Mouse (Mus musculus) liver, embryonic 13.5 days (tissue): ENCODE measurements at regions not wholly inside any gene's neighbourhood (a gene's known extent, or its start where the extent isn't known, plus 50 kb on each side); places are given as distances from the start of the nearest gene placed in this dataset.

Source experiments
- ATAC-seq: fragments of 200-750 bp; cut with Nextera tagmentation; 2 replicates; pipeline ENCODE4 v1.8.0; 2017; ENCODE audit warnings: low read depth, mild to moderate bottlenecking, moderate number of reproducible peaks, moderate library complexity
- DNase-seq: peaks from one replicate; pipeline ENCODE4 v3.0.0; 2022
- H3K27ac ChIP-seq: fragments of 300-500 bp; sonication (generic); 2 replicates; pipeline ENCODE4 v1.5.1; 2015; ENCODE audit warnings: moderate library complexity, mild to moderate bottlenecking, inconsistent platforms
- H3K27me3 ChIP-seq: fragments of 300-500 bp; sonication (generic); 2 replicates; pipeline ENCODE4 v1.6.1; 2015; ENCODE audit warnings: mild to moderate bottlenecking, inconsistent platforms
- H3K36me3 ChIP-seq: fragments of 300-500 bp; sonication (generic); 2 replicates; pipeline ENCODE4 v1.6.1; 2015; ENCODE audit warnings: mild to moderate bottlenecking, inconsistent platforms
- H3K4me1 ChIP-seq: fragments of 300-500 bp; sonication (generic); replicated peaks from 2 replicates; pipeline ENCODE4 v1.6.1; 2015; ENCODE audit warnings: inconsistent platforms
- H3K4me2 ChIP-seq: fragments of 300-500 bp; sonication (generic); 2 replicates; pipeline ENCODE4 v1.6.1; 2015; ENCODE audit warnings: inconsistent platforms, mild to moderate bottlenecking, moderate library complexity
- H3K4me3 ChIP-seq: fragments of 300-500 bp; sonication (generic); replicated peaks from 2 replicates; pipeline ENCODE4 v1.5.1; 2015; ENCODE audit warnings: mild to moderate bottlenecking, inconsistent platforms
- H3K9ac ChIP-seq: fragments of 300-500 bp; sonication (generic); 2 replicates; pipeline ENCODE4 v1.6.1; 2015; ENCODE audit warnings: mild to moderate bottlenecking, inconsistent platforms
- H3K9me3 ChIP-seq: fragments of 300-500 bp; sonication (generic); replicated peaks from 2 replicates; pipeline ENCODE4 v1.6.1; 2016; ENCODE audit warnings: inconsistent platforms
- WGBS: fragments of 180-500 bp; shearing (Covaris S2); methylation state at CpG from one replicate; pipeline ENCODE4 v1.1.7; 2015; ENCODE audit not compliant: insufficient replicate concordance; 5-methylcytosine and 5-hydroxymethylcytosine counted together

DNA sequence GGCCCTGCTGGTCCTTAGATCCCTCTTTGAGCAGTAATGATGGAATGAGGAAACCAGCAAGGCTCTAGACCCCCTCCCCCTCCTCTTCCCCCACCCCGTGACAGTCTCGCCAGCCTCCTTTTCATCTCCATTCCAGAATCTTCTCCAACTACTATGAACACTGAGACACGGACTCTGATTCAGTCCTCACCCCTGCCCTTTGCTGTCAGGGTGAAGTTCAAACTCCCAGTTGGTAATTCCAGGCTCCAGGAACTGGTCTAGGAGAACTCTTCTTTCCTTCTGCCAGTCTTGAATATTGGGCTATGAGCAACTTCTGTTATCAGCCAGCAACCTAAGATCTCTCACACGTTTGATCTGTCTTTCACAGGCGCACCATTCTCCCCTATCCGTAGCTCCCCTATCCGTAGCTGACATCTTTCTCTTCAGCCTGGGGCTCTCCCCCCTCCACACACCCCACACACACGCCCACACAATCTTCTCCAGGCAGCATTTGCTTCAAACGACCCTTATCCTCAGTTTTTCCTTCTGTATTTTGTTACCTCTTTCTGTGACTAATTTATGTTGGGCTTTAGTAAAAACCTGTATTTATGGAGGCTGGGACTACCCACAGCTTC lies 128.6 kb upstream of the Rreb1 start:
- Histone ChIP-seq H3K36me3 (no peaks in the 10 kb centered on the region), H3K27ac (no peak overlapping the region), H3K4me2 (no peak overlapping the region), H3K4me3 (no peak overlapping the region), H3K9ac (no peak overlapping the region), H3K9me3 (no peaks in the 10 kb centered on the region), H3K4me1 (peaks cover 27% of the 10 kb centered on the region), H3K27me3 (no peaks in the 10 kb centered on the region)
- WGBS: 29% methylated on average over 9 of the region's 9 CpGs
- ATAC-seq: peak; percentile 78
- peak; percentile 25 for DNase-seq

DNA sequence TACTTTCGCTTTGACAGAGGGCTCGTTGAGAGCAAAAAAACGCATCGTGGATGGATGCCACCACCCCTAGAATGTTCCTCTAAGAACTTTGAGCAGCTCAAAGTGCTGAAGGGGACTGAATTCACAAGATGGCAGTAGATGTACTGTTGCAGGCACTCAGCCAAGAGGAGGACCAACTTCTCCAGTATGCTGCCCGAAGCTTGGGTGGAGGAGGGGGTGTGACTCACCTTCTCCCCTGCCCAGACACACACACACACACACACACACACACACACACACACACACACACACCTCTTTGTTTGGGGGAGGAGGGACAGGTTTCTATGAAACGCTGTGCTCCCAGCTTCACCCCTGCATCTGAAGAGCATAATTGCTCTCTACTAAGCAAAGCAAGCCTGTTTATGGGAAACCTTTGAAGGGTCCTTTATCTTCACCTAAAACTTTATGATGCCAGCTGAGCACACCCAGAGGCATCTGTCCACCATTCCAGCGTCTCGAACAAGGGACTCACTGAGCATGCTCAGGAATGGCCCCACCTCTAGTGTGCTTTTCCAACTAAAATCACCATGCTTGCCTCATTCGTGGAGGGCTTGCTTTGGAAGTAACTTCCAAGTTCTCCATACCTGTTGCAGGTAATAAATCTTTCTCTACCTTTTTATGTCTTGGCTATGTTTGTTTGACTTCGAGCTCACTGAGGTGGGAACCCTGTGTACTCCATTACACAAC lies 126.8 kb upstream of the Rreb1 start:
- Histone ChIP-seq H3K36me3 (no peaks in the 10 kb centered on the region), H3K4me1 (peaks cover 27% of the 10 kb centered on the region), H3K27ac (no peak overlapping the region), H3K4me3 (no peak overlapping the region), H3K9ac (no peak overlapping the region), H3K4me2 (no peak overlapping the region), H3K27me3 (no peaks in the 10 kb centered on the region), H3K9me3 (no peaks in the 10 kb centered on the region)
- DNase-seq: no peak
- 69% methylated on average over 10 of the region's 10 CpGs for WGBS
- no peak for ATAC-seq

GRCm38 (mm10) chr13:37654651-37655050 lies 123.5 kb upstream of the Rreb1 start:
- Histone ChIP-seq H3K27me3 (no peaks in the 10 kb centered on the region), H3K4me2 (no peak overlapping the region), H3K9ac (no peak overlapping the region), H3K36me3 (no peaks in the 10 kb centered on the region), H3K4me1 (peaks cover 20% of the 10 kb centered on the region), H3K27ac (no peak overlapping the region), H3K9me3 (no peaks in the 10 kb centered on the region), H3K4me3 (no peak overlapping the region)
- DNase-seq (no peak), ATAC-seq (no peak)
- WGBS: 36% methylated on average over 5 of the region's 5 CpGs

DNA sequence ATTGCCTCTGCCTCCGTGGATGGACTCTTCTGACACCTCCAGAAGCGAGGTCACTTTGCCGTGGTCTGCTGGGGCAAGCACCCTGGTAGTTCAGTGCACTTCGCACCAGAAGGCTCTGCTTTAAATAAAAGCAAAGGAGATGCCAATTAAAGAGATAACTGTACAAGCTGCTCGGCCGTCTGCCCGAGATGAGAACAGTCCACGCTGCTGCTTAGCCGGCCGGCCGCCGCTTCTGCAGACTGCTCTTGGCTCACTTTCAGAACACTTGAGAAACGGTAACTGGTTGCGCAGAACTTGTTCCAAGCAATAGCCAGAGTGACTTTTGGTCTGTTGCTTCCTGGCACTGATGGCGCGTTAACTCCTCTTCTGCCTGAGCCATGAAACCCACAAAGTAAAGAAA lies 121.0 kb upstream of the Rreb1 start:
- Histone ChIP-seq H3K4me3 (no peak overlapping the region), H3K27me3 (no peaks in the 10 kb centered on the region), H3K27ac (no peak overlapping the region; the same call in 1 of the 2 replicates), H3K4me2 (no peak overlapping the region), H3K9me3 (no peaks in the 10 kb centered on the region), H3K4me1 (peaks cover 7% of the 10 kb centered on the region; the same call in 1 of the 2 replicates), H3K36me3 (no peaks in the 10 kb centered on the region), H3K9ac (no peak overlapping the region)
- ATAC-seq: no peak
- WGBS: 53% methylated on average over 16 of the region's 16 CpGs
- DNase-seq: no peak

GRCm38 (mm10) chr13:37658034-37658433 lies 120.2 kb upstream of the Rreb1 start:
- Histone ChIP-seq H3K9ac (no peak overlapping the region), H3K4me2 (no peak overlapping the region), H3K36me3 (no peaks in the 10 kb centered on the region), H3K4me1 (peaks cover 7% of the 10 kb centered on the region; the same call in 1 of the 2 replicates), H3K27me3 (no peaks in the 10 kb centered on the region), H3K9me3 (no peaks in the 10 kb centered on the region), H3K4me3 (no peak overlapping the region), H3K27ac (no peak overlapping the region)
- 8% methylated on average over 2 of the region's 2 CpGs for WGBS
- ATAC-seq (no peak), DNase-seq (no peak)

GRCm38 (mm10) chr13:37658519-37658918 lies 119.7 kb upstream of the Rreb1 start:
- no peak overlapping the region for H3K4me2 ChIP-seq
- H3K27me3 ChIP-seq: no peaks in the 10 kb centered on the region
- no peak overlapping the region for H3K27ac ChIP-seq
- H3K9ac ChIP-seq: no peak overlapping the region
- no peaks in the 10 kb centered on the region for H3K9me3 ChIP-seq
- ATAC-seq: no peak
- DNase-seq: no peak
- WGBS: 52% methylated on average over 6 of the region's 6 CpGs
- H3K4me3 ChIP-seq: no peak overlapping the region
- peaks cover 5% of the 10 kb centered on the region; the same call in 1 of the 2 replicates for H3K4me1 ChIP-seq
- H3K36me3 ChIP-seq: no peaks in the 10 kb centered on the region

- Histone ChIP-seq H3K27me3 (no peaks in the 10 kb centered on the region), H3K4me2 (no peak overlapping the region), H3K4me3 (no peak overlapping the region), H3K27ac (no peak overlapping the region), H3K36me3 (no peaks in the 10 kb centered on the region), H3K9ac (no peak overlapping the region), H3K4me1 (no peaks in the 10 kb centered on the region; the same call in 1 of the 2 replicates), H3K9me3 (no peaks in the 10 kb centered on the region)
- 34% methylated on average over 4 of the region's 4 CpGs for WGBS
- ATAC-seq: no peak
- no peak for DNase-seq
These were observed 118.1 kb upstream of the Rreb1 start for GRCm38 (mm10) chr13:37660083-37660482.

GRCm38 (mm10) chr13:37660668-37661067 lies 117.5 kb upstream of the Rreb1 start:
- peaks cover 3% of the 10 kb centered on the region; the same call in 1 of the 2 replicates for H3K4me1 ChIP-seq
- no peak overlapping the region for H3K9ac ChIP-seq
- no peak for ATAC-seq
- H3K27ac ChIP-seq: no peak overlapping the region
- H3K9me3 ChIP-seq: no peaks in the 10 kb centered on the region
- no peak for DNase-seq
- no peak overlapping the region for H3K4me3 ChIP-seq
- H3K27me3 ChIP-seq: no peaks in the 10 kb centered on the region
- no peaks in the 10 kb centered on the region for H3K36me3 ChIP-seq
- H3K4me2 ChIP-seq: no peak overlapping the region

DNA sequence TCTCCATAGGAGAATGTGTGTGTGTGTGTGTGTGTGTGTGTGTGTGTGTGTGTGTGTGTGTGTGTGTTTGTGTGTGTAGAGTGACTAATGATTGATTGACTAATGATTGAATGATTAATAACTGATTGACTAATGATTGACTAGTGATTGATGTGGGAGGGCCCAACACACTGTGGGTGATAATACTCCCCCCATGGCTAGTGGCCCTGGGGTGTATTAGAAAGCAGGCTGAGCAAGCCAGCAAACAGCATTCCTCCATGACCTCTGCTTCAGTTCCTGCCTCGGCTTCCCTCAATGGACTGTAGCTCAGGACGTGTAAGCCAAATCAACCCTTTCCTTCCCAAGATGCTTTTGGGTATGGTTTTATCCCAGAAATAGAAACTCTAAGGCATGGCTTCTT lies 114.1 kb upstream of the Rreb1 start:
- Histone ChIP-seq H3K36me3 (no peaks in the 10 kb centered on the region), H3K9me3 (no peaks in the 10 kb centered on the region), H3K9ac (no peak overlapping the region), H3K4me2 (no peak overlapping the region), H3K27ac (no peak overlapping the region), H3K4me1 (peaks cover 20% of the 10 kb centered on the region), H3K27me3 (no peaks in the 10 kb centered on the region), H3K4me3 (no peak overlapping the region)
- 63% methylated on average over 2 of the region's 2 CpGs for WGBS
- ATAC-seq (no peak), DNase-seq (no peak)

DNA sequence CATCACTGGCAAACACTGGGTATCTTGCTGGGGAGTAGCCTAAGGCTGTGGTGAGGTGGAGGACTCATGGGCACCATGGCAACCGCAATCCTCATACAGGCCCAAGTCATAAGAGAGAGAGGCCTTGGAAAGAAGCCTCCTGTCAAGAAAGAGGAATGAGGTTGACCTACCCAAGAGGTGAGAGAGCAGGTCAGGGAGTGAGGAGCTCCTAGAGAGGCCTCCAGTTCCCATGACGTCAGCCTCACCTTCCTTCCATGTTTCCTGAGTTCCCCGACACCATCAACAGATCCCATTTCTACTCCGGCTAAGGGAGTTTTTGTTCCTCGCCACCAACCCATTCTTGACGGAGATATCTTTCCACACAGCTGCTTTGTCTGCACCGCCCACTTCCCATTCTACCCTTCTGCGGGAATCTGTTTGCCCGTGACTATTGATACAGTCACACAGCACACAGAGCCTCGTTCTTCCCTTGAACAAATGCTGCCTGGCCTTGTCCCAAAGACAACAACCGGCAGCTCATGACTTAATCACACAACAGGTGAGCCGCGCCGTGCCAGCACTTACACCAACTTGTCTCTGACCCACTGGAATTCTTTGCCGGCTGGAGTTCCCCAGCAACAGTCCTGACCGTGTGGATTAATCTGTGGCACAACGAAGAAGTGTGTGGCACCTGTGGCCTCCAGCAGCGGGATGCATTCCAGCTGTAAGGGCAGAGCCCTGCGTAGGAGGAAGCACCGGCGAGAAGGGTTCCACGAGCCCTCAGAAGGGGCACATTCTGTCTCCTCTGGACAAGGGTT lies 111.8 kb upstream of the Rreb1 start:
- Histone ChIP-seq H3K4me2 (peak overlapping the region; percentile 48), H3K27ac (peak overlapping the region; percentile 29; the same call in 1 of the 2 replicates), H3K4me1 (peaks cover 20% of the 10 kb centered on the region), H3K36me3 (no peaks in the 10 kb centered on the region), H3K4me3 (peak overlapping the region; percentile 20), H3K9ac (peak overlapping the region; percentile 33; the same call in 1 of the 2 replicates), H3K9me3 (no peaks in the 10 kb centered on the region), H3K27me3 (no peaks in the 10 kb centered on the region)
- 14% methylated on average over 22 of the region's 22 CpGs for WGBS
- peak; percentile 71 for ATAC-seq
- peak; percentile 29 for DNase-seq

GRCm38 (mm10) chr13:37667386-37667785 lies 110.8 kb upstream of the Rreb1 start:
- Histone ChIP-seq H3K4me3 (no peak overlapping the region), H3K4me2 (no peak overlapping the region), H3K27ac (no peak overlapping the region), H3K9ac (no peak overlapping the region), H3K27me3 (no peaks in the 10 kb centered on the region), H3K4me1 (peaks cover 20% of the 10 kb centered on the region), H3K36me3 (no peaks in the 10 kb centered on the region), H3K9me3 (no peaks in the 10 kb centered on the region)
- 41% methylated on average over 4 of the region's 4 CpGs for WGBS
- no peak for DNase-seq
- no peak for ATAC-seq
